Mouse (Mus musculus): ENCODE measurements around the gene D330020A13Rik. TPM values are rescaled to one million over a fixed set of nuclear protein-coding genes. Genes with fewer than 3 reads are reported as not detected.
"Not testable (repeated sequence)": the region's sequence is repeated elsewhere in the genome, so short reads cannot be mapped to it uniquely, and the experiment has no call there.

D330020A13Rik gene
- polyA plus RNA-seq, 1 experiment from 2014 or later, result 0.77 TPM

DNA sequence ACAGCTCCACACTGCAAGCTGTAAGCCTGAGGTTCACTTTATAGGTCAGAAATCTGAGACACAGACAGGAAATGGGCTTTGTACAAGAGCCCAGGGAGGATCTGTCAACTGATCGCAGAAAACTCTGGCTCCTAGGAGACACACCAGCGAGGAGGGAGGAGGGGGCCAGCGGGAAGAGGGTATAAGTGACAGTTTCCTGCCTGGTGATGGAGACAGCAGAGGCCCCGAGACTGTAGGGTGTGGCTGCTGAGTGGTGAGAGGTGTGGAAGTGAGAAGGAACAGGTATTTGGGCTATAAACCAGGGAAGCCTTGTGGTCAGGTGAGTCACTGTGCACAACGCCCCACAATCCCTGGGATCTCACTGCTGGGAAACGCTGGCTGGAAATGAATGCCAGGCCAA is 30.0 kb upstream of the D330020A13Rik start:
- Histone ChIP-seq H3K27me3 (no peaks in the 10 kb centered on the region), H3K36me3 (no peaks in the 10 kb centered on the region), H3K9me3 (no peaks in the 10 kb centered on the region), H3K27ac (no peak overlapping the region), H3K4me2 (no peak overlapping the region), H3K9ac (no peak overlapping the region), H3K4me1 (peaks cover 8% of the 10 kb centered on the region; the same call in 1 of the 2 replicates), H3K4me3 (no peak overlapping the region)
- WGBS, result 31% methylated on average over 6 of the region's 6 CpGs
- no peak for ATAC-seq (ENCODE audit: insufficient number of reproducible peaks, low FRiP score, low TSS enrichment, low read depth)

GRCm38 (mm10) chr6:120274181-120274580 is 20.0 kb upstream of the D330020A13Rik start:
- Histone ChIP-seq H3K27ac (peak overlapping the region; percentile 84), H3K36me3 (no peaks in the 10 kb centered on the region), H3K27me3 (no peaks in the 10 kb centered on the region), H3K9me3 (no peaks in the 10 kb centered on the region), H3K9ac (no peak overlapping the region), H3K4me1 (peaks cover 16% of the 10 kb centered on the region), H3K4me2 (no peak overlapping the region), H3K4me3 (no peak overlapping the region)
- 71% methylated on average over 8 of the region's 8 CpGs for WGBS
- ATAC-seq (ENCODE audit: insufficient number of reproducible peaks, low FRiP score, low TSS enrichment, low read depth), result no peak

DNA sequence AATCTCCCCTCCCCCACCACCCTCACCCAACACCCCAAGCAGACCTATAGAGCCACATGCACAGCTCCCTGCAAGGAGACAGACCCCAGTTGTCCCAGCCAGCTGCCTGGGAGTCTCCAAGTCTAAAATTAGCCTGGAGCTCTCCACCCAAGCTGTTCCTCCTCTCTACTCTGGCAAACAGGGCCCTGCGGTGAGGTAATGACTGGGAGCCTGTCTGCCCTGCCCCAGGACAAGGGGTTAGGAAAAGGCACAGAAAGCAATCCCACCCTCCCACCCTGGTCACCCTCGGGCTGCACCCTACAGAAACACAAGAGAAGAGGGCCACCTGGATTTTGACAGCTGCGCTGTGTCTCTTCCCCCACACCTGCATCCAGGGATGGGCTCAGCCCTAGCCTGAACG is 19.3 kb upstream of the D330020A13Rik start:
- peak; percentile 80 for ATAC-seq (ENCODE audit: insufficient number of reproducible peaks, low FRiP score, low TSS enrichment, low read depth)
- 42% methylated on average over 4 of the region's 4 CpGs for WGBS
- H3K4me3 ChIP-seq, result no peak overlapping the region
- H3K4me2 ChIP-seq, result no peak overlapping the region
- no peaks in the 10 kb centered on the region for H3K9me3 ChIP-seq
- no peaks in the 10 kb centered on the region for H3K36me3 ChIP-seq
- H3K9ac ChIP-seq, result no peak overlapping the region
- peaks cover 16% of the 10 kb centered on the region for H3K4me1 ChIP-seq
- H3K27me3 ChIP-seq, result no peaks in the 10 kb centered on the region
- H3K27ac ChIP-seq, result peak overlapping the region; percentile 84

DNA sequence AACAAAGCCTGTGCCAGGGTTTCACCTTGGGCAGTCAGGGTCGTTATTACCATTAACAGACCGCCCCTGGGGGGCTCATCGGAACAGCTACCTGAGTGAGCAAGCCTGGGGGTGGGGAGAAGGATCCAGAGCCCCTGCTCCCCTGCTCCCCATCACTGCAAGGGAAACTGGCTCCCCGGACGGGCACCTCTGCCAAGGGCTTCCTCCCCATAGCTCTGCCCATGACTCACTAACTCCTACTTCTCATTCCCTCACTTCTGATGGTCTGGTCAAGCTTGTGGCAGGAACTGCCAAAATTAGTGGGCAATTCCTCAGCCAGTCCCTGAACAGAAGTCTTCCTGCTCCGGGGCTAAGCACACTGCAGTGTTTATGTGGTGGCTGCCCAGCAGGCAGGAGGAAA is 18.9 kb upstream of the D330020A13Rik start:
- Histone ChIP-seq H3K9me3 (no peaks in the 10 kb centered on the region), H3K4me3 (no peak overlapping the region), H3K4me1 (peaks cover 16% of the 10 kb centered on the region), H3K36me3 (no peaks in the 10 kb centered on the region), H3K4me2 (no peak overlapping the region), H3K27ac (peak overlapping the region; percentile 84), H3K9ac (no peak overlapping the region), H3K27me3 (no peaks in the 10 kb centered on the region)
- peak; percentile 50; the same call in 1 of the 2 replicates for ATAC-seq (ENCODE audit: insufficient number of reproducible peaks, low FRiP score, low TSS enrichment, low read depth)
- WGBS, result 41% methylated on average over 6 of the region's 6 CpGs

- H3K4me2 ChIP-seq, result no peak overlapping the region
- ATAC-seq (ENCODE audit: insufficient number of reproducible peaks, low FRiP score, low TSS enrichment, low read depth), result no peak
- no peak overlapping the region for H3K9ac ChIP-seq
- no peaks in the 10 kb centered on the region for H3K36me3 ChIP-seq
- no peaks in the 10 kb centered on the region for H3K27me3 ChIP-seq
- no peaks in the 10 kb centered on the region for H3K9me3 ChIP-seq
- H3K4me3 ChIP-seq, result no peak overlapping the region
- H3K4me1 ChIP-seq, result peaks cover 16% of the 10 kb centered on the region
- whole genome bisulfite sequencing, result 68% methylated on average over 7 of the region's 7 CpGs
- H3K27ac ChIP-seq, result no peak overlapping the region
These were observed 17.2 kb upstream of the D330020A13Rik start for GRCm38 (mm10) chr6:120276874-120277449.

DNA sequence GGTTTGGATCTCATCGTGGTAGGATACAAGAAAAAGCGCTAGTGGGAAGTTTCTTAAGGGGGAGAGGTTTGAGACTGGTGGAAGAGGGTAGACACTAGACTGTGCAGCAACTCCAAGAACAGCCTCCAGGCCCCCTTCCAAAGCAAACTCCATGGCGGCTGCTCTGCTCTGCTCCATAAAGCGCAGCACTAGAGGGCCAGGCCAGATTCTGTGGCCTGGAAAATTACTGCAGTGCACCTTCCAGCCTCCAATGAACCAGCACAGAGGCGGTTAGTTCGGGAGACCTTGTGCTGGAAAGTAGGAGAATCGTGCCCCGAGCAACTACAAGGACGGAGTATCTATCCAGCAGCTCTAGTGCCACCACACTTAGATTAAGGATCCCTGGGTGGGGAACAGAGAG is 6.9 kb upstream of the D330020A13Rik start:
- Histone ChIP-seq H3K4me2 (no peak overlapping the region), H3K27ac (no peak overlapping the region; the same call in 1 of the 2 replicates), H3K4me1 (no peaks in the 10 kb centered on the region), H3K4me3 (no peak overlapping the region), H3K9ac (no peak overlapping the region), H3K36me3 (no peaks in the 10 kb centered on the region), H3K9me3 (no peaks in the 10 kb centered on the region), H3K27me3 (no peaks in the 10 kb centered on the region)
- no peak for ATAC-seq (ENCODE audit: insufficient number of reproducible peaks, low FRiP score, low TSS enrichment, low read depth)
- WGBS, result 67% methylated on average over 9 of the region's 9 CpGs

DNA sequence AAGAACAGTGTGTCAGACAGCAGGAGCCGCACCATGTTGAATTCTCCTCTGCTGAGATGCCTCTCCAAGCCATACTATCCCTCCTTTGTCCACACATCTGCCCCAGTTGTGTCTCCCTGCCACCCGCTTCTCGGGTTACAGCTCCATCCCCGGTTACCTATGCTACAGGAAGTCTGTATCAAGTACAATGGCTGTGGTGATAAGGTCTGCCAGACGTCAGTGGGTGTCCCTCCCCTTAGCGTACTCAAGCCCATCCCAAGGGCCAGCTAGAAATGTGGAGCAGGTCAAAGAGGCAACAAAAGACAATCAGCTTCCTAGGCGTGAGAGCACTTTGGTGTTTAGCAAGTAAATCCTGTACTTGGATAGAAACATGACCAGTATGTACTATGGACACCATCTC is 5.6 kb upstream of the D330020A13Rik start:
- H3K27me3 ChIP-seq, result peaks cover 9% of the 10 kb centered on the region
- no peaks in the 10 kb centered on the region for H3K4me1 ChIP-seq
- ATAC-seq (ENCODE audit: insufficient number of reproducible peaks, low FRiP score, low TSS enrichment, low read depth), result no peak
- 49% methylated on average over 7 of the region's 7 CpGs for WGBS
- no peaks in the 10 kb centered on the region for H3K36me3 ChIP-seq
- no peak overlapping the region for H3K4me2 ChIP-seq
- no peaks in the 10 kb centered on the region for H3K9me3 ChIP-seq
- no peak overlapping the region for H3K27ac ChIP-seq
- no peak overlapping the region for H3K9ac ChIP-seq
- H3K4me3 ChIP-seq, result no peak overlapping the region

DNA sequence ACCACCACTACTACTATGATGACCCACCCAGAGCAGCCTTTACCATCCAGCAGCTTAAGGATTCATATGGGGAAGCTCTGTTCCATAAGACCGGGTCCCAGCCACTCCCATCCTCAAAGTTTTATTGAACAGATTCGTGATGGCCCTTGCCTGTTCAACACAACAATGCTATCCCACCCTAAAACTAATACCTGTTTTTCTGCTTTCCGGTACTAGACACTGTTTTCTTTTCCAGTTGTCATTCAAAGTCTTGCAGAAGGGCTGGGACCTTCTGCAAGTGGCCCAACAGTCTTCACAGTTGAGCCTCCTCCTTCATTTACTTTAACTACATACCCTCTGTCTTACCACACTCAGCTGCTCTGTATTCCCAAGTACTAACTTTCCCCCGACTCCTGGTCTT is 4.7 kb upstream of the D330020A13Rik start:
- H3K27me3 ChIP-seq, result peaks cover 10% of the 10 kb centered on the region
- 84% methylated on average over 4 of the region's 4 CpGs for WGBS
- peaks cover 1% of the 10 kb centered on the region for H3K4me1 ChIP-seq
- H3K9ac ChIP-seq, result no peak overlapping the region
- no peak overlapping the region for H3K27ac ChIP-seq
- H3K9me3 ChIP-seq, result no peaks in the 10 kb centered on the region
- no peaks in the 10 kb centered on the region for H3K36me3 ChIP-seq
- no peak for ATAC-seq (ENCODE audit: insufficient number of reproducible peaks, low FRiP score, low TSS enrichment, low read depth)
- no peak overlapping the region for H3K4me2 ChIP-seq
- no peak overlapping the region for H3K4me3 ChIP-seq

GRCm38 (mm10) chr6:120291396-120292009 is 2.7 kb upstream of the D330020A13Rik start:
- no peak for ATAC-seq (ENCODE audit: insufficient number of reproducible peaks, low FRiP score, low TSS enrichment, low read depth)
- peaks cover 18% of the 10 kb centered on the region for H3K27me3 ChIP-seq
- no peaks in the 10 kb centered on the region for H3K9me3 ChIP-seq
- no peak overlapping the region for H3K27ac ChIP-seq
- no peak overlapping the region for H3K4me2 ChIP-seq
- no peaks in the 10 kb centered on the region for H3K36me3 ChIP-seq
- WGBS, result 79% methylated on average over 7 of the region's 7 CpGs
- no peak overlapping the region for H3K4me3 ChIP-seq
- peaks cover 8% of the 10 kb centered on the region for H3K4me1 ChIP-seq
- no peak overlapping the region for H3K9ac ChIP-seq

GRCm38 (mm10) chr6:120294785-120295133 is 595 bp downstream of the D330020A13Rik start:
- H3K27me3 ChIP-seq, result peaks cover 18% of the 10 kb centered on the region
- H3K4me2 ChIP-seq, result peak overlapping the region; percentile 99
- H3K4me3 ChIP-seq, result peak overlapping the region; percentile 72
- H3K4me1 ChIP-seq, result peaks cover 8% of the 10 kb centered on the region
- H3K9ac ChIP-seq, result peak overlapping the region; percentile 54
- WGBS, result 1% methylated on average over 16 of the region's 16 CpGs
- ATAC-seq (ENCODE audit: insufficient number of reproducible peaks, low FRiP score, low TSS enrichment, low read depth), result 0 out of 2 replicates have a peak, but pooled peaks have one; percentile 46
- H3K9me3 ChIP-seq, result no peaks in the 10 kb centered on the region
- no peaks in the 10 kb centered on the region for H3K36me3 ChIP-seq
- H3K27ac ChIP-seq, result peak overlapping the region; percentile 51

- H3K4me1 ChIP-seq; H3K4me3 ChIP-seq; H3K36me3 ChIP-seq; H3K9ac ChIP-seq; H3K4me2 ChIP-seq; H3K27ac ChIP-seq; H3K9me3 ChIP-seq; ATAC-seq (ENCODE audit: insufficient number of reproducible peaks, low FRiP score, low TSS enrichment, low read depth): not testable (repeated sequence)
- peaks cover 18% of the 10 kb centered on the region for H3K27me3 ChIP-seq
- 96% methylated on average over 2 of the region's 2 CpGs for WGBS
These were observed 2.4 kb downstream of the D330020A13Rik start for GRCm38 (mm10) chr6:120296589-120296988.

- Histone ChIP-seq H3K9ac (no peak overlapping the region), H3K4me1 (peaks cover 8% of the 10 kb centered on the region; the same call in 1 of the 2 replicates), H3K36me3 (no peaks in the 10 kb centered on the region), H3K4me2 (no peak overlapping the region), H3K27me3 (no peaks in the 10 kb centered on the region), H3K27ac (no peak overlapping the region), H3K4me3 (no peak overlapping the region), H3K9me3 (no peaks in the 10 kb centered on the region)
- ATAC-seq (ENCODE audit: insufficient number of reproducible peaks, low FRiP score, low TSS enrichment, low read depth), result no peak
- WGBS, result 23% methylated on average over 6 of the region's 6 CpGs
These were observed 7.0 kb downstream of the D330020A13Rik start for GRCm38 (mm10) chr6:120301137-120301536.
